Mouse (Mus musculus): ENCODE results near the gene Rrp7a. TPM values are rescaled to one million over a fixed set of nuclear protein-coding genes. Genes with fewer than 3 reads are reported as not detected.
A peak's percentile ranks its signal among the peaks of the same experiment; 100 is the strongest.

The Rrp7a gene
- 81.9 and 86.5 TPM in 2 replicates for polyA plus RNA-seq (2016; fragmentation: Nextera tagmentation; extraction: Ambion mirVana)

- DNase-seq (ENCODE audit: extremely low spot score, low spot score) = peak; percentile 90
- Histone ChIP-seq H3K27ac (peak within 1 kb of the TSS; percentile 90), H3K9me3 (no peaks in the 10 kb centered on the region), H3K4me3 (peak within 1 kb of the TSS; percentile 89), H3K36me3 (replicated peaks) (peaks cover 59% of the 10 kb centered on the region), H3K4me1 (peaks cover 15% of the 10 kb centered on the region), H3K27me3 (ENCODE audit: poor library complexity, severe bottlenecking) (no peaks in the 10 kb centered on the region)
- WGBS = 11% methylated on average over 32 of the region's 32 CpGs
Measured at GRCm38 (mm10) chr15:83122566-83123145, at the start of gene Rrp7a. Rrp7a (minus strand) TSS chr15:83122801.

- H3K27me3 ChIP-seq (ENCODE audit: poor library complexity, severe bottlenecking) = no peaks in the 10 kb centered on the region
- under 1% methylated on average over 67 of the region's 67 CpGs for WGBS
- H3K27ac ChIP-seq = peak overlapping the region; percentile 89
- no peaks in the 10 kb centered on the region for H3K9me3 ChIP-seq
- H3K36me3 ChIP-seq (replicated peaks) = no peaks in the 10 kb centered on the region
- peak overlapping the region; percentile 66 for H3K4me3 ChIP-seq
- peaks cover 35% of the 10 kb centered on the region for H3K4me1 ChIP-seq
- peak; percentile 95 for DNase-seq (ENCODE audit: extremely low spot score, low spot score)
Measured at GRCm38 (mm10) chr15:83171712-83172481, 49.3 kb upstream of the Rrp7a start.

GRCm38 (mm10) chr15:83170956-83171659, 48.5 kb upstream of the Rrp7a start:
- no peaks in the 10 kb centered on the region for H3K27me3 ChIP-seq (ENCODE audit: poor library complexity, severe bottlenecking)
- no peaks in the 10 kb centered on the region for H3K36me3 ChIP-seq (replicated peaks)
- peak overlapping the region; percentile 89 for H3K27ac ChIP-seq
- no peaks in the 10 kb centered on the region for H3K9me3 ChIP-seq
- DNase-seq (ENCODE audit: extremely low spot score, low spot score) = no peak
- WGBS = 70% methylated on average over 8 of the region's 8 CpGs
- H3K4me1 ChIP-seq = peaks cover 39% of the 10 kb centered on the region
- H3K4me3 ChIP-seq = peak overlapping the region; percentile 66

- H3K36me3 ChIP-seq (replicated peaks) = peaks cover 6% of the 10 kb centered on the region
- peak overlapping the region; percentile 0 for H3K27ac ChIP-seq
- WGBS = 88% methylated on average over 8 of the region's 8 CpGs
- H3K4me3 ChIP-seq = peak overlapping the region; percentile 66; the same call in 1 of the 2 replicates
- DNase-seq (ENCODE audit: extremely low spot score, low spot score) = no peak
- no peaks in the 10 kb centered on the region for H3K27me3 ChIP-seq (ENCODE audit: poor library complexity, severe bottlenecking)
- H3K4me1 ChIP-seq = peaks cover 39% of the 10 kb centered on the region
- no peaks in the 10 kb centered on the region for H3K9me3 ChIP-seq
Measured at GRCm38 (mm10) chr15:83169772-83170722, 47.4 kb upstream of the Rrp7a start.

GRCm38 (mm10) chr15:83168875-83169771, 46.5 kb upstream of the Rrp7a start:
- Histone ChIP-seq H3K36me3 (replicated peaks) (peaks cover 10% of the 10 kb centered on the region), H3K4me3 (no peak overlapping the region; the same call in 1 of the 2 replicates), H3K9me3 (no peaks in the 10 kb centered on the region), H3K27me3 (ENCODE audit: poor library complexity, severe bottlenecking) (no peaks in the 10 kb centered on the region), H3K4me1 (peaks cover 39% of the 10 kb centered on the region), H3K27ac (peak overlapping the region; percentile 0; the same call in 1 of the 2 replicates)
- WGBS = 83% methylated on average over 7 of the region's 7 CpGs
- no peak for DNase-seq (ENCODE audit: extremely low spot score, low spot score)

GRCm38 (mm10) chr15:83168311-83168710, 45.7 kb upstream of the Rrp7a start:
- Histone ChIP-seq H3K27ac (no peak overlapping the region), H3K4me1 (peaks cover 39% of the 10 kb centered on the region), H3K27me3 (ENCODE audit: poor library complexity, severe bottlenecking) (no peaks in the 10 kb centered on the region), H3K9me3 (no peaks in the 10 kb centered on the region), H3K4me3 (no peak overlapping the region), H3K36me3 (replicated peaks) (peaks cover 15% of the 10 kb centered on the region)
- WGBS = 87% methylated on average over 3 of the region's 3 CpGs
- no peak for DNase-seq (ENCODE audit: extremely low spot score, low spot score)

GRCm38 (mm10) chr15:83167550-83168065, 45.0 kb upstream of the Rrp7a start:
- Histone ChIP-seq H3K27ac (0 out of 2 replicates have a peak overlapping the region, but pooled peaks have one; percentile 4), H3K36me3 (replicated peaks) (peaks cover 22% of the 10 kb centered on the region), H3K27me3 (ENCODE audit: poor library complexity, severe bottlenecking) (no peaks in the 10 kb centered on the region), H3K4me3 (no peak overlapping the region), H3K4me1 (peaks cover 33% of the 10 kb centered on the region), H3K9me3 (no peaks in the 10 kb centered on the region)
- no peak for DNase-seq (ENCODE audit: extremely low spot score, low spot score)
- 91% methylated on average over 8 of the region's 8 CpGs for WGBS

- Histone ChIP-seq H3K4me1 (peaks cover 32% of the 10 kb centered on the region), H3K4me3 (no peak overlapping the region), H3K36me3 (replicated peaks) (peaks cover 27% of the 10 kb centered on the region), H3K27me3 (ENCODE audit: poor library complexity, severe bottlenecking) (no peaks in the 10 kb centered on the region), H3K27ac (0 out of 2 replicates have a peak overlapping the region, but pooled peaks have one; percentile 4), H3K9me3 (no peaks in the 10 kb centered on the region)
- WGBS = 81% methylated on average over 5 of the region's 5 CpGs
- no peak for DNase-seq (ENCODE audit: extremely low spot score, low spot score)
Measured at GRCm38 (mm10) chr15:83167126-83167525, 44.5 kb upstream of the Rrp7a start.

GRCm38 (mm10) chr15:83166642-83167041, 44.0 kb upstream of the Rrp7a start:
- Histone ChIP-seq H3K4me1 (peaks cover 35% of the 10 kb centered on the region), H3K27me3 (ENCODE audit: poor library complexity, severe bottlenecking) (no peaks in the 10 kb centered on the region), H3K9me3 (no peaks in the 10 kb centered on the region), H3K36me3 (replicated peaks) (peaks cover 31% of the 10 kb centered on the region), H3K27ac (0 out of 2 replicates have a peak overlapping the region, but pooled peaks have one; percentile 4), H3K4me3 (no peak overlapping the region)
- no peak for DNase-seq (ENCODE audit: extremely low spot score, low spot score)
- WGBS = 88% methylated on average over 3 of the region's 3 CpGs

- no peak overlapping the region; the same call in 1 of the 2 replicates for H3K27ac ChIP-seq
- no peaks in the 10 kb centered on the region for H3K9me3 ChIP-seq
- no peak for DNase-seq (ENCODE audit: extremely low spot score, low spot score)
- H3K27me3 ChIP-seq (ENCODE audit: poor library complexity, severe bottlenecking) = no peaks in the 10 kb centered on the region
- 90% methylated on average over 13 of the region's 13 CpGs for WGBS
- H3K4me3 ChIP-seq = no peak overlapping the region
- H3K4me1 ChIP-seq = peaks cover 35% of the 10 kb centered on the region
- H3K36me3 ChIP-seq (replicated peaks) = peaks cover 41% of the 10 kb centered on the region
Measured at GRCm38 (mm10) chr15:83165526-83166315, 43.1 kb upstream of the Rrp7a start.
